Mouse (Mus musculus): ENCODE results near the gene Ankef1. TPM values are rescaled to one million over a fixed set of nuclear protein-coding genes. Genes with fewer than 3 reads are reported as not detected.
A peak's percentile ranks its signal among the peaks of the same experiment; 100 is the strongest.

Gene Ankef1
- polyA plus RNA-seq, 1 experiment from 2014 or later: 0.07 TPM

DNA sequence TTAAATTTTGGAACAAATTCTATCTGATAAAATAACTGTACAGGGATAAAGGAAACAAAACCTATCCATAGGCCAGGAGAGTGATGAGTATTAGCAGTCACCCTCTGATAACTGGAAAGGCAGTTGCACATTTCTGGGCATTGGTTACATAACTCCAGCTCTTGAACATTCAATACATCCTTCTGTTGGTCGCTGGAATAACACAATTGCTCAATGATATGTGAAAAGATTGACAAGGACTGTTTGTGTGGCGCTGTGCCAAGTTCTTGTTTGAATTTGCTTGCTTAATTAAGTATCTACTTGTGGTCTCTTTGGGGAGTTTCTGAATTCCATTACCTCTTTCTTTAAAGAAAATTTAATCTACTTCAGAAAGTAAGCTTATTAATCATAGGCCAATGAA is 81.1 kb downstream of the Ankef1 start:
- ATAC-seq: no peak
- TF ChIP-seq CTCF (IDR thresholded peaks at IDR 0.05; ENCODE audit: low read depth): no peak
- Histone ChIP-seq H3K4me3 (ENCODE audit: low read depth, low read length) (no peak overlapping the region), H3K4me2 (replicated peaks; ENCODE audit: low read depth) (no peak overlapping the region), H3K9me3 (ENCODE audit: control insufficient read depth) (no peaks in the 10 kb centered on the region), H3K27ac (ENCODE audit: low read depth, low read length) (no peak overlapping the region), H3K9ac (ENCODE audit: low read depth, low read length) (no peak overlapping the region), H3K27me3 (replicated peaks; ENCODE audit: control insufficient read depth, insufficient read depth, low read length) (no peaks in the 10 kb centered on the region), H3K36me3 (ENCODE audit: control insufficient read depth, insufficient read depth) (no peaks in the 10 kb centered on the region), H3K4me1 (replicated peaks; ENCODE audit: control insufficient read depth, insufficient read depth, low read length) (no peaks in the 10 kb centered on the region)
- 59% methylated on average over 2 of the region's 2 CpGs for WGBS

DNA sequence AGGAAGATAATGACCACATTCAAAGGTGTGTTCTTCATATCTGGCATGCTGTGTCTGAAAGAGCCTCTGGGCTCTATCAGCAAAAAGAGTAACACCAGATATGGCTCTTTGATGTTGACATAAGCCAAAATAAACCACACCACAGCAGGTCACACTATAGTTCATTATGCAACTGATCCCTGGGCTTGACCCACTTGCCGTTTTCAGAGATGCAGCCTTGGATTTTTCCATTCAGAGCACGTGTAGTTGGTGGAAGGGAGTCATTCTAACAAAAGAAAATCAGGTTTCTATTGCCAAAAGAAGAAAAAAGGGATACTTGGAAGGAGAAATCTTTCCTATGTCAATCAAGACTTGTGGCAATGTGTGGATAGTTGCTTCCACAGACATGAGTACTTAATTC is 87.1 kb downstream of the Ankef1 start:
- Histone ChIP-seq H3K4me3 (ENCODE audit: low read depth, low read length) (no peak overlapping the region), H3K9me3 (ENCODE audit: control insufficient read depth) (no peaks in the 10 kb centered on the region), H3K27me3 (replicated peaks; ENCODE audit: control insufficient read depth, insufficient read depth, low read length) (no peaks in the 10 kb centered on the region), H3K4me1 (replicated peaks; ENCODE audit: control insufficient read depth, insufficient read depth, low read length) (no peaks in the 10 kb centered on the region), H3K4me2 (replicated peaks; ENCODE audit: low read depth) (no peak overlapping the region), H3K9ac (ENCODE audit: low read depth, low read length) (no peak overlapping the region), H3K27ac (ENCODE audit: low read depth, low read length) (no peak overlapping the region), H3K36me3 (ENCODE audit: control insufficient read depth, insufficient read depth) (no peaks in the 10 kb centered on the region)
- no peak for TF ChIP-seq CTCF (IDR thresholded peaks at IDR 0.05; ENCODE audit: low read depth)
- 40% methylated on average over 2 of the region's 2 CpGs for WGBS
- no peak for ATAC-seq

- no peak overlapping the region for H3K27ac ChIP-seq (ENCODE audit: low read depth, low read length)
- H3K9me3 ChIP-seq (ENCODE audit: control insufficient read depth): no peaks in the 10 kb centered on the region
- no peaks in the 10 kb centered on the region for H3K27me3 ChIP-seq (replicated peaks; ENCODE audit: control insufficient read depth, insufficient read depth, low read length)
- no peak for ATAC-seq
- H3K9ac ChIP-seq (ENCODE audit: low read depth, low read length): no peak overlapping the region
- TF ChIP-seq CTCF (IDR thresholded peaks at IDR 0.05; ENCODE audit: low read depth): peak; percentile 74
- 23% methylated on average over 3 of the region's 3 CpGs for WGBS
- H3K4me2 ChIP-seq (replicated peaks; ENCODE audit: low read depth): no peak overlapping the region
- no peaks in the 10 kb centered on the region for H3K36me3 ChIP-seq (ENCODE audit: control insufficient read depth, insufficient read depth)
- H3K4me3 ChIP-seq (ENCODE audit: low read depth, low read length): no peak overlapping the region
- no peaks in the 10 kb centered on the region for H3K4me1 ChIP-seq (replicated peaks; ENCODE audit: control insufficient read depth, insufficient read depth, low read length)
Measured at GRCm38 (mm10) chr2:136596451-136596850, 94.7 kb downstream of the Ankef1 start.

DNA sequence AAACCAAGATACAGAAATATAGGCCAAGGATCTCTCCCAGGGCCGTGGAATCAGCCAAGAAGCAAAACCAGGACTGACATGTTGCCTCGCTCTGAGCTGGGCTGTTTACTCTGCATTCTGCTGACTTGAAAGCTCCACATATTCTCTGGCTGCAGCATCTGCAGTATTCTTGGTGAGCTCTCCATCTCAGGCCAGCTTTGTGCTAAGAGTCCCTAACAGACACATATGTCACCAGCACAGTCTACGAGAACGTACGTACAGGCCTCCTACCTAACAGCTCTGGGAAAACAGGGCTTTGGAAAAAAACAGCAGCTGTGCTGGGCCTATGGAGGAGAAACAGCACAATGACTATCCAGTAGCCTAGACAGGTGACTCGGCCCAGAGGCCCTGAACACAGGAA is 97.0 kb downstream of the Ankef1 start:
- no peak overlapping the region for H3K9ac ChIP-seq (ENCODE audit: low read depth, low read length)
- no peaks in the 10 kb centered on the region for H3K27me3 ChIP-seq (replicated peaks; ENCODE audit: control insufficient read depth, insufficient read depth, low read length)
- 85% methylated on average over 6 of the region's 6 CpGs for WGBS
- H3K4me2 ChIP-seq (replicated peaks; ENCODE audit: low read depth): no peak overlapping the region
- no peaks in the 10 kb centered on the region for H3K9me3 ChIP-seq (ENCODE audit: control insufficient read depth)
- no peak for ATAC-seq
- no peak overlapping the region for H3K27ac ChIP-seq (ENCODE audit: low read depth, low read length)
- H3K36me3 ChIP-seq (ENCODE audit: control insufficient read depth, insufficient read depth): no peaks in the 10 kb centered on the region
- H3K4me3 ChIP-seq (ENCODE audit: low read depth, low read length): no peak overlapping the region
- no peak for TF ChIP-seq CTCF (IDR thresholded peaks at IDR 0.05; ENCODE audit: low read depth)
- no peaks in the 10 kb centered on the region for H3K4me1 ChIP-seq (replicated peaks; ENCODE audit: control insufficient read depth, insufficient read depth, low read length)

- Histone ChIP-seq H3K9ac (ENCODE audit: low read depth, low read length) (no peak overlapping the region), H3K27me3 (replicated peaks; ENCODE audit: control insufficient read depth, insufficient read depth, low read length) (no peaks in the 10 kb centered on the region), H3K36me3 (ENCODE audit: control insufficient read depth, insufficient read depth) (no peaks in the 10 kb centered on the region), H3K4me2 (replicated peaks; ENCODE audit: low read depth) (no peak overlapping the region), H3K9me3 (ENCODE audit: control insufficient read depth) (no peaks in the 10 kb centered on the region), H3K4me1 (replicated peaks; ENCODE audit: control insufficient read depth, insufficient read depth, low read length) (no peaks in the 10 kb centered on the region), H3K27ac (ENCODE audit: low read depth, low read length) (no peak overlapping the region), H3K4me3 (ENCODE audit: low read depth, low read length) (no peak overlapping the region)
- no peak for TF ChIP-seq CTCF (IDR thresholded peaks at IDR 0.05; ENCODE audit: low read depth)
- ATAC-seq: no peak
- WGBS: 70% methylated on average over 5 of the region's 5 CpGs
Measured at GRCm38 (mm10) chr2:136600651-136601170, 99.0 kb downstream of the Ankef1 start.

GRCm38 (mm10) chr2:136601206-136601605 is 99.5 kb downstream of the Ankef1 start:
- WGBS: 71% methylated on average over 4 of the region's 4 CpGs
- Histone ChIP-seq H3K36me3 (ENCODE audit: control insufficient read depth, insufficient read depth) (no peaks in the 10 kb centered on the region), H3K27ac (ENCODE audit: low read depth, low read length) (no peak overlapping the region)

More at GRCm38 (mm10) chr2:136601206-136601605, 99.5 kb downstream of the Ankef1 start:
- no peaks in the 10 kb centered on the region for H3K9me3 ChIP-seq (ENCODE audit: control insufficient read depth)
- H3K9ac ChIP-seq (ENCODE audit: low read depth, low read length): no peak overlapping the region
- no peak for ATAC-seq
- H3K27me3 ChIP-seq (replicated peaks; ENCODE audit: control insufficient read depth, insufficient read depth, low read length): no peaks in the 10 kb centered on the region
- no peak for TF ChIP-seq CTCF (IDR thresholded peaks at IDR 0.05; ENCODE audit: low read depth)
- H3K4me2 ChIP-seq (replicated peaks; ENCODE audit: low read depth): no peak overlapping the region
- H3K4me1 ChIP-seq (replicated peaks; ENCODE audit: control insufficient read depth, insufficient read depth, low read length): no peaks in the 10 kb centered on the region
- H3K4me3 ChIP-seq (ENCODE audit: low read depth, low read length): no peak overlapping the region

Other genes starting within 250 kb of the Ankef1 start
- 0.29 and 0.33 TPM in 2 replicates for gene Pak7, start 113.9 kb upstream of the Ankef1 start, polyA plus RNA-seq (2015; fragmentation: Nextera tagmentation; extraction: Ambion mirVana)
- gene Snap25, start 211.5 kb downstream of the Ankef1 start, polyA plus RNA-seq (2015; fragmentation: Nextera tagmentation; extraction: Ambion mirVana): 10.3 and 10.6 TPM in 2 replicates